Mouse (Mus musculus): Measurements from ENCODE around the gene Popdc3. TPM values are rescaled to one million over a fixed set of nuclear protein-coding genes. Genes with fewer than 3 reads are reported as not detected.

The Popdc3 gene
- total RNA-seq, 2 experiments from 2014 or later, result 0.74 to 0.86 TPM

Other genes with a start within 250 kb of the Popdc3 start
- gene Prep, start 110.9 kb upstream of the Popdc3 start, total RNA-seq (2021), result 10 to 100 TPM; 11.2 to 21.5 TPM
- under 1 TPM in 1 of 2 experiments, not detected in 1; 0.26 TPM for gene Bves, start 157.7 kb downstream of the Popdc3 start, total RNA-seq (2021)

All from adrenal gland, adult 18-20 months (tissue).